Comparison of ENCODE assay signal across 9 mouse cellular contexts in genomic region chr4:40781797-40782495, GRCm38 (mm10). TPM values are rescaled to one million over a fixed set of nuclear protein-coding genes. Genes with fewer than 3 reads are reported as not detected.
DNase-seq lines count a peak whose midpoint lies in the region; ATAC-seq lines count a peak whose summit lies in the region.
"Had no signal": no experiment of that assay in that cellular context is flagged by ENCODE, and none has a peak within 500 bp of the region (broad histone marks: within the 10 kb centered on the region; RNA-seq: fewer than 3 reads in every experiment).

No protein-coding gene starts in this region.

- H3K9ac ChIP-seq in heart, embryonic 14.5 days (ENCODE audit: low read length): 0 out of 2 replicates have a peak overlapping the region, but pooled peaks have one; percentile 27
- H3K9ac ChIP-seq: embryonic facial prominence, embryonic 12.5 days had no signal

- peak overlapping the region; percentile 4 to 38; a peak in 3 of 4 replicates for H3K27ac ChIP-seq in heart, embryonic 14.5 days (replicated peaks in 1 of 2; ENCODE audit: control insufficient read depth in 1 of 2, insufficient read depth in 1 of 2, low read depth in 2 of 2, low read length in 2 of 2)
- H3K27ac ChIP-seq in brown adipose tissue, adult 24 weeks (replicated peaks; ENCODE audit: low read depth, low read length): peak overlapping the region; percentile 35
- peak overlapping the region; percentile 97 for H3K27ac ChIP-seq in macrophage
- H3K27ac ChIP-seq: embryonic facial prominence, embryonic 12.5 days had no signal

- H3K4me3 ChIP-seq in heart, embryonic 14.5 days (ENCODE audit: control insufficient read depth in 1 of 2, insufficient read depth in 1 of 2, low read depth in 1 of 2, low read length in 2 of 2): no peak overlapping the region
- no peak overlapping the region for H3K4me3 ChIP-seq in brown adipose tissue, adult 24 weeks (ENCODE audit: insufficient read depth, low read depth, low read length)
- no peak overlapping the region for H3K4me3 ChIP-seq in macrophage (ENCODE audit: inconsistent target)
- H3K4me3 ChIP-seq: embryonic facial prominence, embryonic 12.5 days had no signal

- H3K4me1 ChIP-seq in heart, embryonic 14.5 days (ENCODE audit: control insufficient read depth in 2 of 2, insufficient read depth in 2 of 2, low read length in 2 of 2): peaks cover 10 to 13% of the 10 kb centered on the region in 2 experiments
- peaks cover 13% of the 10 kb centered on the region for H3K4me1 ChIP-seq in brown adipose tissue, adult 24 weeks (ENCODE audit: control insufficient read depth, insufficient read depth, insufficient read length, low read length)

- intact Hi-C loops in heart, postnatal 25 days (cut with DNase I): loop anchor here (2.0 kb wide), 1 partner anchor 71 kb away; no protein-coding TSS in a partner anchor

- H3K4me2 ChIP-seq in heart, embryonic 14.5 days (ENCODE audit: low read length): no peak overlapping the region
- H3K4me2 ChIP-seq: embryonic facial prominence, embryonic 12.5 days had no signal

- H3K36me3 ChIP-seq in heart, embryonic 14.5 days (ENCODE audit: control insufficient read depth, insufficient read depth, low read length): no peaks in the 10 kb centered on the region
- no peaks in the 10 kb centered on the region for H3K36me3 ChIP-seq in macrophage (ENCODE audit: inconsistent target)
- H3K36me3 ChIP-seq: embryonic facial prominence, embryonic 12.5 days had no signal

- no peaks in the 10 kb centered on the region for H3K79me2 ChIP-seq in macrophage (ENCODE audit: inconsistent target)

- H3K9me3 ChIP-seq in heart, embryonic 14.5 days (ENCODE audit: control insufficient read depth, low read length): no peaks in the 10 kb centered on the region
- H3K9me3 ChIP-seq: embryonic facial prominence, embryonic 12.5 days had no signal

- no peaks in the 10 kb centered on the region for H3K27me3 ChIP-seq in heart, embryonic 14.5 days (ENCODE audit: control insufficient read depth, insufficient read depth, low read length)
- H3K27me3 ChIP-seq: embryonic facial prominence, embryonic 12.5 days had no signal

- DNase-seq in heart, postnatal 25 days (ENCODE audit: low spot score): no peak
- peak; percentile 81 for DNase-seq in CD4-positive, CD25-positive, alpha-beta regulatory T cell, adult 2 months (ENCODE audit: low read depth, low spot score)
- no peak for DNase-seq in urinary bladder, postnatal 10 days (ENCODE audit: low spot score)
- DNase-seq in left cerebral cortex, adult 8-10 months (ENCODE audit: low spot score in 2 of 2): no peak
- no peak for DNase-seq in gastrocnemius, postnatal 4 days (ENCODE audit: low spot score in 2 of 2)

- ATAC-seq in heart, embryonic 14.5 days (ENCODE audit: insufficient number of reproducible peaks, insufficient read depth, low FRiP score, low read depth): no peak

- 35% methylated on average over 8 of the region's 8 CpGs for WGBS in heart, embryonic 14.5 days
- WGBS in macrophage (ENCODE audit: missing documents): 12% methylated on average over 8 of the region's 8 CpGs

RNA-seq across cellular contexts. Expression of gene Smu1, which starts 24.2 kb away (rescaled TPM):
- polyA plus RNA-seq in heart, embryonic 14.5 days (2014; fragmentation: Nextera tagmentation; extraction: Ambion mirVana): 100 and 102 TPM in 2 replicates
- 10 to 100 TPM; 31.5 to 31.8 TPM for total RNA-seq in heart, postnatal 25 days (2021)
- polyA plus RNA-seq in brown adipose tissue, adult 24 weeks (2012; ENCODE audit: insufficient read depth, insufficient read length, missing spikeins): 35.8 and 42.9 TPM in 2 replicates
- total RNA-seq in macrophage (2018; cell fraction: chromatin; rRNA removed): 100 to 1,000 TPM in 1 of 26 experiments, 10 to 100 TPM in 25; 44.2 to 103 (median 70.6) TPM
- total RNA-seq in macrophage (2018; cell fraction: cytosol; rRNA removed): 10 to 100 TPM; 41.5 to 57.7 (median 47.7) TPM
- total RNA-seq in macrophage (2018; cell fraction: nucleus; rRNA removed): 10 to 100 TPM; 35.4 to 81.4 (median 51.4) TPM
- polyA plus RNA-seq in macrophage (2018): 43.2 to 57.4 TPM (median 46.9 TPM) in 3 replicates
- 10 to 100 TPM; 52.5 to 57.8 (median 55.1) TPM for total RNA-seq in left cerebral cortex, adult 8-10 months (2022)
- 10 to 100 TPM; 45.3 to 47.3 TPM for total RNA-seq in gastrocnemius, postnatal 4 days (2021)

RNA-seq across cellular contexts. Expression of gene Dnaja1, which starts 60.0 kb away (rescaled TPM):
- 218 and 239 TPM in 2 replicates for polyA plus RNA-seq in heart, embryonic 14.5 days (2014; fragmentation: Nextera tagmentation; extraction: Ambion mirVana)
- total RNA-seq in heart, postnatal 25 days (2021): 100 to 1,000 TPM in 1 of 2 experiments, 10 to 100 TPM in 1; 62.4 to 109 TPM
- 160 and 462 TPM in 2 replicates for polyA plus RNA-seq in brown adipose tissue, adult 24 weeks (2012; ENCODE audit: insufficient read depth, insufficient read length, missing spikeins)
- total RNA-seq in macrophage (2018; cell fraction: chromatin; rRNA removed): 100 to 1,000 TPM in 25 of 26 experiments, 10 to 100 TPM in 1; 100.0 to 336 (median 180) TPM
- total RNA-seq in macrophage (2018; cell fraction: cytosol; rRNA removed): 100 to 1,000 TPM; 110 to 274 (median 216) TPM
- 100 to 1,000 TPM; 113 to 276 (median 191) TPM for total RNA-seq in macrophage (2018; cell fraction: nucleus; rRNA removed)
- 166 to 355 TPM (median 180 TPM) in 3 replicates for polyA plus RNA-seq in macrophage (2018)
- 100 to 1,000 TPM; 208 to 274 (median 248) TPM for total RNA-seq in left cerebral cortex, adult 8-10 months (2022)
- 100 to 1,000 TPM; 102 to 123 TPM for total RNA-seq in gastrocnemius, postnatal 4 days (2021)

Comparison
In these comparisons a context has a peak if more than half of its experiments do, and no peak if none do; other contexts are left out.
1. H3K27ac ChIP-seq: peak in every context shown above with its lines; median percentile 97 in macrophage; 35 in brown adipose tissue, adult 24 weeks; 21 in heart, embryonic 14.5 days.